ENCODE assay signal across 8 mouse cellular contexts in genomic region chr1:19210215-19211032, GRCm38 (mm10). TPM values are rescaled to one million over a fixed set of nuclear protein-coding genes. Genes with fewer than 3 reads are reported as not detected.
A peak's percentile ranks its signal among the peaks of the same experiment; 100 is the strongest.
DNase-seq lines count a peak whose midpoint lies in the region; ATAC-seq and TF ChIP-seq lines count a peak whose summit lies in the region.
"Had no signal": no experiment of that assay in that cellular context is flagged by ENCODE, and none has a peak within 500 bp of the region (broad histone marks: within the 10 kb centered on the region; RNA-seq: fewer than 3 reads in every experiment).

No protein-coding gene starts in this region.

- H3K27me3 ChIP-seq in megakaryocyte, embryonic 14.5 days (replicated peaks): peaks cover 71% of the 10 kb centered on the region
- H3K27me3 ChIP-seq in liver, postnatal 0 days (ENCODE audit: insufficient read depth, low read length): peaks cover 74% of the 10 kb centered on the region

- no peak overlapping the region for H3K9ac ChIP-seq in liver, postnatal 0 days (replicated peaks)

- H3K9me3 ChIP-seq in megakaryocyte, embryonic 14.5 days: peaks cover 5% of the 10 kb centered on the region; the same call in 1 of the 2 replicates
- no peaks in the 10 kb centered on the region for H3K9me3 ChIP-seq in liver, postnatal 0 days (ENCODE audit: low read length)

- no peak overlapping the region for H3K27ac ChIP-seq in liver, postnatal 0 days (ENCODE audit: low read depth)
- H3K27ac ChIP-seq: heart, adult 2 months had no signal

- no peaks in the 10 kb centered on the region for H3K36me3 ChIP-seq in megakaryocyte, embryonic 14.5 days (replicated peaks; ENCODE audit: low read length)
- no peaks in the 10 kb centered on the region for H3K36me3 ChIP-seq in liver, postnatal 0 days (replicated peaks; ENCODE audit: insufficient read depth, low read length)

- H3K4me3 ChIP-seq in megakaryocyte, embryonic 14.5 days (replicated peaks): peak overlapping the region; percentile 88
- peak overlapping the region; percentile 17; the same call in 1 of the 2 replicates for H3K4me3 ChIP-seq in liver, postnatal 0 days (ENCODE audit: low read depth, low read length)
- H3K4me3 ChIP-seq: heart, adult 2 months had no signal

- H3K4me2 ChIP-seq in liver, postnatal 0 days (ENCODE audit: low read depth, low read length): peak overlapping the region; percentile 45; the same call in 1 of the 2 replicates

- ATAC-seq in megakaryocyte, adult 5-6 weeks (ENCODE audit: poor library complexity, severe bottlenecking): no peak
- peak; percentile 63 for ATAC-seq in granulocyte monocyte progenitor cell, adult 5-6 weeks (replicated peaks; ENCODE audit: poor library complexity, severe bottlenecking)
- ATAC-seq in liver, postnatal 0 days: no peak

- DNase-seq in liver, postnatal 0 days: no peak
- DNase-seq in MN1 (ENCODE audit: low spot score): no peak
- DNase-seq in gastrocnemius, adult 18-20 months (ENCODE audit: low spot score): no peak
- DNase-seq in spleen, adult 12 weeks (ENCODE audit: low spot score): no peak
- DNase-seq: heart, adult 2 months had no signal

- TF ChIP-seq EP300 in liver, postnatal 0 days (IDR thresholded peaks at IDR 0.05; ENCODE audit: low read depth): no peak

- H3K4me1 ChIP-seq in megakaryocyte, embryonic 14.5 days: peaks cover 11% of the 10 kb centered on the region
- H3K4me1 ChIP-seq in liver, postnatal 0 days (ENCODE audit: insufficient read depth): no peaks in the 10 kb centered on the region

- WGBS in liver, postnatal 0 days (ENCODE audit: insufficient replicate concordance): under 1% methylated on average over 30 of the region's 30 CpGs

- TF ChIP-seq CTCF in liver, postnatal 0 days (IDR thresholded peaks at IDR 0.05; ENCODE audit: low read depth): no peak

RNA-seq across cellular contexts. Expression of gene Tfap2b, which starts 1.7 kb away (rescaled TPM):
- not detected in 2 replicates for polyA plus RNA-seq in megakaryocyte, embryonic 14.5 days (2012; ENCODE audit: insufficient read depth, low replicate concordance)
- total RNA-seq in megakaryocyte, adult 5-6 weeks (2015): not detected in 2 replicates
- not detected in 2 replicates for total RNA-seq in megakaryocyte, adult 5-6 weeks (2017)
- total RNA-seq in granulocyte monocyte progenitor cell, adult 5-6 weeks (2014; fragmentation: Nextera tagmentation): not detected in 2 replicates
- total RNA-seq in granulocyte monocyte progenitor cell, adult 5-6 weeks (2017): not detected in 2 replicates
- polyA plus RNA-seq in liver, postnatal 0 days (2015; fragmentation: Nextera tagmentation; extraction: Ambion mirVana): not detected in 2 replicates
- under 1 TPM in 1 of 2 experiments, not detected in 1; 0.11 TPM for total RNA-seq in gastrocnemius, adult 18-20 months (2021)
- total RNA-seq: heart, adult 2 months had no signal
